Mouse (Mus musculus) B cell, adult (primary cell): ENCODE results near the gene Tctex1d4. TPM values are rescaled to one million over a fixed set of nuclear protein-coding genes. Genes with fewer than 3 reads are reported as not detected.

Source experiments
- total RNA-seq: library from RNA; stranded (reverse); gene quantifications from 4 replicates; pipeline ENCODE4 v1.2.4, GENCODE M21; 2023; ENCODE audit not compliant: inconsistent age

Gene Tctex1d4
- total RNA-seq: 0.78 TPM in 1 of 4 replicates, not detected in the others

GRCm38 (mm10) chr4:117126675-117127290 is at the start of gene Tctex1d4:
Tctex1d4 (plus strand) TSS chr4:117126794.

DNA sequence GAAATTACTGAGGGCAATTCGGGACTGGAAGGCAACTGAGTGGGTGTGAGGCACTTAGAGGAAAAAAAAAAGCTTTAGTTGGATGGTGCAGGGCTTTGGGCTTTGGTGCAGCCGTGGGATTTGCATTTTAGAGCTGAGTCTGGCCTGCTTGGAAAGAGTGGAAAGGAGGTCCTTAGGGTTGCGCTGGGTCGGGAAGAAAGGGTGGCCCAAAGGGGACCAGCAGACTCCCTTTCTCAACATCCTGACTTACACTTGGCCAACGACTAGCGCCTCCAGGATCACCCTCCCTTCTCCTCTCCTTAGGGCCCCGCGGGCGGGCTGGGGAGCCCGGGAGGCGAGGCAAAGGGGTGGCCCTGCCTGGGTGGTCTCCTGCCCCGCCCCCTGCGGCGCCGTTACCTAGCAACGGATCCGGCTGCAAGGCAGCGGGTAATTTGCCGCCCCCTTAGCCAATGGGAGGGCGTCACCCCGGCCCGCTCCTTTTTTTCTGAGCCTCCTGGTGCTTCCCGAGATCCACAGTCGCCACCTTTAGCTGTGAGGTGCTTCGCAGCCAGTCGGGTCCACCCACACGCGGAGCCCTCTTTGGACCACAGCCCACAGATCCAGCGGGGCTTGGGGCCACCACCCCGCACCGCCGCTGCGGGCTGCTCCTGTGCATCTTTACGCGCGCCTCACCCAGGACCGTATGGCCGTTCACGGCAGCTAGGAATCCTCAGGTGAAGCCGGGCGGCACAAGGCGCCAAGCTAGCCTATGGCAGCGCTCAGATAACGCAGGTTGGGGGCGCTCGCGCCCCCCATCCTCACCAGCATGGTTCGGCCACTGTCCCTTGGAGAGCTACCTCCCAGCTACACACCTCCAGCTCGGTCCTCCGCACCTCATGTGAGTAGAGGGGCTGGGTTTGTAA is 30.8 kb upstream of the Tctex1d4 start, which contains the start of gene Ptch2:
Gene Ptch2, plus strand, starts transcription at position 525 of the 902 bp plus-strand sequence.

GRCm38 (mm10) chr4:117125348-117125909 is 1.2 kb upstream of the Tctex1d4 start, which contains the start of gene Btbd19:
Btbd19 (minus strand) TSS chr4:117125725.

DNA sequence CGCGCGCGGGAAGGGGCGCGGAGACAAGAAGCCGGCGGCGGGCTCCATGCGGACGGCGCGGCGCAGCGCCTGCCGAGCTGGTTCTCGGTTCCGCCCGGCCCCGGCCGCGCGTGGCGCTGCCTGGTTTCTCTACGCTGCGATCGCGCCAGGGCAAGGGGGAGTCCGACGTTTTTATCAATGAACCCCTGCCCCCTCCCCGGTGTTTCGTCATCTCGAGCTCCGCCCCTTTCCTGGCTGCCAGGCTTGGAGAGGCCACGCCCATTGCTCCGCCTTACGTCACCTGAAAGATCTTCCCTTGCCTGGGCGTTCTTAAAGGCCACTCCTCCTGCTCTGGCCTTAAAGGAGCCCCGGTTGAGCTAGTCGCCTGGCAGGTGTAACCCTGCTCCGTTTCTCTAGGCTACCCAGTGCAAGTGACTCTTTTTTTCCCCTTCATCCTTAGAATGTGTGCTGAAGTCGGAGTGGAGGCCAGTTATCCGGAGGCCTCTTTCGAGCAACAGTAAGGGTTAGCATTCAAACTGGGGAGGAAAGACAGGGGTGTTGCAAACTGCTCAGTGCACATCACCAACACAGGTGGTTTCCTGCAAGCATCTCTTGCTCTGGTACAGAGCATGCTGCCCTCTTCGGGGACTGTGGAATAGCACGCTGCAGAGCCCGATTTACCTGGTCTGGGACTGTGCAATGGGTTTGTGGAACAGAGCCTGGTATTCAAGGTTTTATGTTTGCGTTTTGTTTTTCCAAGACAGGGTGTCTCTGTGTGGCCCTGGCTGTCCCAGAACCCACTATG is 7.4 kb downstream of the Tctex1d4 start, which contains the start of gene Plk3:
Gene Plk3, minus strand, starts transcription at position 147 of the 784 bp plus-strand sequence.

DNA sequence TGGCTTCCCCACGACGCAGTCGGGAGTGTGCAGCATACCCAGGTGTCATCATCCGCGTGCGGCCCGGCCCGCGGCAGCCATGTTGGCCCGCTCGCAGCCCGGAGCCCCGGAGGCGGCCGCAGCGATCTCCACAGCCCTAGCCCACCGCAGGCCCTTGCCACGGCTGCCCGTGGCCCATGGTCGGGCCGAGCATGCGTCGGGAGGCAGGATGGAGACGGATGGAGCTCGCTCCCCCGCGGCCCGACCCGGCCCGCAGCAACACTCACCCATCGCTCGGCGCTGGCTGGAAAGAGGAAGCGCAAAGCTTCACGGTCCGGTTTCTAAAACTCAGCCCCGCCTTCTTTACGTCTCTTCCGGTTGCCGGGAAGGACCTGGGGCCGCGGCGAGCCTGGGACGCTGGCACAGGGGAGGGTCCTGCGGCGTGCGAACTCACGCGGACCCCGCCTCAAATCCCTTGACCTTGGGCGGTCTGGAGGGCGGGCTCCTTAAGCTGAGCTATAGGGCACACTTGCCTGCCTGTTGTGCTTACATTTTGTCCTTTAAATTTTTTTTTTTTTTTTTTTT is 29.3 kb downstream of the Tctex1d4 start, which contains the start of gene Rps8:
Gene Rps8, minus strand, starts transcription at position 452 of the 564 bp plus-strand sequence.

Other genes starting within 250 kb of the Tctex1d4 start
- not detected in 4 replicates for gene Zswim5, start 249.4 kb upstream of the Tctex1d4 start, total RNA-seq
- 41.8 to 57.5 TPM (median 55.2 TPM) in 4 replicates for gene Urod, start 132.4 kb upstream of the Tctex1d4 start, total RNA-seq
- gene Hectd3, start 131.5 kb upstream of the Tctex1d4 start, total RNA-seq: 39.1 to 52.3 TPM (median 45.1 TPM) in 4 replicates
- 26.1 to 30.6 TPM (median 29.1 TPM) in 4 replicates for gene Eif2b3, start 107.4 kb upstream of the Tctex1d4 start, total RNA-seq
- gene Ptch2, start 30.7 kb upstream of the Tctex1d4 start, total RNA-seq: 1.0 TPM in 1 of 4 replicates, not detected in the others
- 19.5 to 25.2 TPM (median 22.8 TPM) in 4 replicates for gene Btbd19, start 1.1 kb upstream of the Tctex1d4 start, total RNA-seq
- gene Plk3, start 7.2 kb downstream of the Tctex1d4 start, total RNA-seq: 21.9 to 26.2 TPM (median 25.3 TPM) in 4 replicates
- gene Rps8, start 29.4 kb downstream of the Tctex1d4 start, total RNA-seq: 2,066 to 2,171 TPM (median 2,129 TPM) in 4 replicates
- 1.2 to 1.9 TPM (median 1.3 TPM) in 4 replicates for gene Kif2c, start 55.8 kb downstream of the Tctex1d4 start, total RNA-seq
- gene Tmem53, start 125.2 kb downstream of the Tctex1d4 start, total RNA-seq: 1.7 TPM in 1 of 4 replicates, not detected in the others
- not detected in 4 replicates for gene Armh1, start 125.3 kb downstream of the Tctex1d4 start, total RNA-seq